Mouse (Mus musculus) liver, embryonic 11.5 days (tissue): Measurements from ENCODE around the gene Srrm4. TPM values are rescaled to one million over a fixed set of nuclear protein-coding genes. Genes with fewer than 3 reads are reported as not detected.

ENCODE experiments used
- ATAC-seq: fragments of 200-750 bp; cut with Nextera tagmentation; replicated peaks from 2 replicates; pipeline ENCODE4 v1.8.0; 2017; ENCODE audit warnings: moderate number of reproducible peaks, mild to moderate bottlenecking, moderate TSS enrichment, moderate library complexity; ENCODE audit not compliant: low FRiP score
- DNase-seq: peaks from one replicate; pipeline ENCODE4 v3.0.0-alpha.2; 2017; ENCODE audit warnings: low spot score
- H3K27ac ChIP-seq: fragments of 300-500 bp; sonication (generic); 2 replicates; pipeline ENCODE4 v1.5.1; 2014; ENCODE audit warnings: mild to moderate bottlenecking, low read depth, low read length, control low read depth
- H3K27me3 ChIP-seq: fragments of 300-500 bp; sonication (generic); replicated peaks from 2 replicates; pipeline ENCODE4 v1.6.1; 2014; ENCODE audit warnings: low read length, mixed read lengths; ENCODE audit not compliant: control insufficient read depth, insufficient read depth
- H3K36me3 ChIP-seq: fragments of 300-500 bp; sonication (generic); 2 replicates; pipeline ENCODE4 v1.6.1; 2014; ENCODE audit warnings: mild to moderate bottlenecking, low read length, moderate library complexity, mixed read lengths; ENCODE audit not compliant: control insufficient read depth, insufficient read depth
- H3K4me1 ChIP-seq: fragments of 300-500 bp; sonication (generic); replicated peaks from 2 replicates; pipeline ENCODE4 v1.6.1; 2014; ENCODE audit warnings: low read length, mixed read lengths; ENCODE audit not compliant: control insufficient read depth, insufficient read depth
- H3K4me2 ChIP-seq: fragments of 300-500 bp; sonication (generic); 2 replicates; pipeline ENCODE4 v1.6.1; 2014; ENCODE audit warnings: mild to moderate bottlenecking, control low read depth, moderate library complexity
- H3K4me3 ChIP-seq: fragments of 300-500 bp; sonication (generic); 2 replicates; pipeline ENCODE4 v1.5.1; 2014; ENCODE audit warnings: low read depth, low read length, control low read depth
- H3K9ac ChIP-seq: fragments of 300-500 bp; sonication (generic); 2 replicates; pipeline ENCODE4 v1.6.1; 2014; ENCODE audit warnings: low read depth, low read length, control low read depth
- H3K9me3 ChIP-seq: fragments of 300-500 bp; sonication (generic); 2 replicates; pipeline ENCODE4 v1.6.1; 2016; ENCODE audit warnings: low read length, inconsistent platforms, mixed read lengths; ENCODE audit not compliant: control insufficient read depth
- WGBS: fragments of 180-500 bp; shearing (Covaris S2); extraction: QIAGEN DNeasy Blood & Tissue Kit; methylation state at CpG from one replicate; pipeline ENCODE4 v1.1.7; 2014; 5-methylcytosine and 5-hydroxymethylcytosine counted together
- polyA plus RNA-seq: library from polyadenylated mRNA; unstranded; fragments of >200 nt; fragmentation: Nextera tagmentation; extraction: Ambion mirVana; gene quantifications from 2 replicates; pipeline ENCODE4 v1.2.1, GENCODE M21; 2014

Srrm4 gene
- polyA plus RNA-seq, 1 experiment from 2014 or later, result 0.11 TPM

DNA sequence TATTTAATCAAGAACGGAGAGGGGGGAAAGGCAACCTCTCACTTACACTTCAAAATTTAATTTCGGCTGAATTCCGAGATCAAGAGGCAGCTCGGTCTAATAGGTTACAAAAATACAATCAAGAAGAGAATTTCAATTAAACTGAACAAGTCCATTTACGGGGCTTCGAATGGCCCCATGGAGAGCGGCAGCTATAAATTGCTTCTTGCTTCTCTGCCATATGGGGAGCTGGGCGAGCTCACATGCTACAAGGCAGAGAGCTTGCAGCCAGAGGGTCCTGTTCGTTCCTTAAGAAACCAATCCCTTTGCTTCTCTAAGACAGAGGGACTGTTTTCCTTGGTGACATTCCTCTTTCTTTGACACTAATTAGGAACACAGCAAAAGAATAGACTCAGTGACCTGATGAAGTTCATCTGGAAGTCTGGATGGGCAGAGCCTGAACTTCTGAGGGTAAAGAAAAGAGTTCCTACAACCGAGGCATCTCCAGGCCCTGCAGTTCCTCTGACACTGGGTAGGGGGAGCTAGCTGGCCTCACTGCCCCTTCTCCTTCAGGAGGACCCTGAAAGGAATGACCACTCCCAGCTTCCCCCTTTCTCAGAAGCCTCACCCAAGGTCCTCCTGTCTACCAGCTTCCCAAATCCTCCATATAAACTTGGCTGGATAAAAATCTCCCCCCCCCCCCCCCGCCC lies 130.1 kb downstream of the Srrm4 start:
- WGBS, result 67% methylated on average over 11 of the region's 11 CpGs

GRCm38 (mm10) chr5:116459970-116460369 lies 131.6 kb downstream of the Srrm4 start:
- no peak overlapping the region for H3K27ac ChIP-seq
- no peak for ATAC-seq
- no peaks in the 10 kb centered on the region for H3K9me3 ChIP-seq
- no peaks in the 10 kb centered on the region for H3K4me1 ChIP-seq
- no peak overlapping the region for H3K4me2 ChIP-seq
- WGBS, result 72% methylated on average over 2 of the region's 2 CpGs
- H3K9ac ChIP-seq, result no peak overlapping the region
- H3K4me3 ChIP-seq, result no peak overlapping the region
- DNase-seq, result no peak
- H3K36me3 ChIP-seq, result no peaks in the 10 kb centered on the region
- H3K27me3 ChIP-seq, result no peaks in the 10 kb centered on the region

More for the DNA sequence above, 130.1 kb downstream of the Srrm4 start:
- H3K27ac ChIP-seq, result no peak overlapping the region
- no peak for ATAC-seq
- no peaks in the 10 kb centered on the region for H3K36me3 ChIP-seq
- H3K4me1 ChIP-seq, result no peaks in the 10 kb centered on the region
- H3K9ac ChIP-seq, result no peak overlapping the region
- no peaks in the 10 kb centered on the region for H3K27me3 ChIP-seq
- H3K9me3 ChIP-seq, result peaks cover 4% of the 10 kb centered on the region; the same call in 1 of the 2 replicates
- no peak overlapping the region for H3K4me2 ChIP-seq
- no peak for DNase-seq
- H3K4me3 ChIP-seq, result no peak overlapping the region

DNA sequence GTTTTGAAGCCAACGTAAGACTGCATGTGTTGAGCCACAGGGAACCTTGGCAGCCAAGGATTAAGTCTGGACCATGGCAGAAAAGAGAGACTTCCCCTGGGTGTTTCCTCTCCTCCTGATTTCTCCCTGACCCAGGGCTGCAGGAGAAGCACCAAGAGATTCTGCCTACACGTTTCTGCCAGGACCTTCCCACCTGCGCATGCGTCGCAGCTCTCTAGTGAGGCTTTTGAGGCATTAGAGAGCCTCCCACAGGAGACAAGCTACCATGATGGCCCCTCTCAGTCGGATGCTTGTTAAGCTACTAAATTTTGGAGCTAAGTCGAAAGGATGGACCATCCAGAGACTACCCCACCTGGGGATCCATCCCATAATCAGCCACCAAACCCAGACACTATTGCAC lies 133.8 kb downstream of the Srrm4 start:
- H3K4me3 ChIP-seq, result no peak overlapping the region
- H3K27ac ChIP-seq, result no peak overlapping the region
- H3K36me3 ChIP-seq, result no peaks in the 10 kb centered on the region
- 85% methylated on average over 7 of the region's 7 CpGs for WGBS
- no peaks in the 10 kb centered on the region for H3K9me3 ChIP-seq
- H3K4me1 ChIP-seq, result no peaks in the 10 kb centered on the region
- H3K4me2 ChIP-seq, result no peak overlapping the region
- H3K9ac ChIP-seq, result no peak overlapping the region
- ATAC-seq, result no peak
- DNase-seq, result no peak
- H3K27me3 ChIP-seq, result 0 out of 2 replicates have a peak, but pooled peaks cover 6% of the 10 kb centered on the region

GRCm38 (mm10) chr5:116456796-116457515 lies 134.7 kb downstream of the Srrm4 start:
- no peak overlapping the region for H3K27ac ChIP-seq
- no peak overlapping the region for H3K9ac ChIP-seq
- 32% methylated on average over 10 of the region's 10 CpGs for WGBS
- H3K4me2 ChIP-seq, result 0 out of 2 replicates have a peak overlapping the region, but pooled peaks have one; percentile 6
- 0 out of 2 replicates have a peak, but pooled peaks cover 6% of the 10 kb centered on the region for H3K27me3 ChIP-seq
- ATAC-seq (no peak), DNase-seq (no peak)
- no peak overlapping the region for H3K4me3 ChIP-seq
- H3K4me1 ChIP-seq, result no peaks in the 10 kb centered on the region
- H3K9me3 ChIP-seq, result no peaks in the 10 kb centered on the region
- H3K36me3 ChIP-seq, result no peaks in the 10 kb centered on the region

- Histone ChIP-seq H3K36me3 (no peaks in the 10 kb centered on the region), H3K9ac (no peak overlapping the region), H3K9me3 (no peaks in the 10 kb centered on the region), H3K27ac (no peak overlapping the region), H3K27me3 (peaks cover 18% of the 10 kb centered on the region; the same call in 1 of the 2 replicates), H3K4me3 (peak overlapping the region; percentile 27), H3K4me1 (no peaks in the 10 kb centered on the region), H3K4me2 (peak overlapping the region; percentile 62)
- 8% methylated on average over 27 of the region's 27 CpGs for WGBS
- DNase-seq (peak; percentile 49), ATAC-seq (no peak)
Observed at GRCm38 (mm10) chr5:116453401-116453851, 138.2 kb downstream of the Srrm4 start.

GRCm38 (mm10) chr5:116450901-116451300 lies 140.7 kb downstream of the Srrm4 start:
- no peak overlapping the region for H3K4me2 ChIP-seq
- H3K9ac ChIP-seq, result no peak overlapping the region
- H3K36me3 ChIP-seq, result no peaks in the 10 kb centered on the region
- H3K4me3 ChIP-seq, result no peak overlapping the region
- no peak overlapping the region for H3K27ac ChIP-seq
- no peak for ATAC-seq
- peaks cover 21% of the 10 kb centered on the region for H3K27me3 ChIP-seq
- H3K9me3 ChIP-seq, result no peaks in the 10 kb centered on the region
- no peak for DNase-seq
- no peaks in the 10 kb centered on the region for H3K4me1 ChIP-seq
- 75% methylated on average over 8 of the region's 8 CpGs for WGBS

GRCm38 (mm10) chr5:116449522-116450225 lies 141.9 kb downstream of the Srrm4 start:
- H3K4me3 ChIP-seq, result no peak overlapping the region

GRCm38 (mm10) chr5:116448409-116449191 lies 143.0 kb downstream of the Srrm4 start:
- Histone ChIP-seq H3K9me3 (no peaks in the 10 kb centered on the region), H3K36me3 (no peaks in the 10 kb centered on the region), H3K4me2 (peak overlapping the region; percentile 43), H3K27me3 (peaks cover 24% of the 10 kb centered on the region), H3K4me3 (no peak overlapping the region), H3K9ac (no peak overlapping the region), H3K4me1 (no peaks in the 10 kb centered on the region), H3K27ac (no peak overlapping the region)
- no peak for ATAC-seq
- 8% methylated on average over 10 of the region's 11 CpGs for WGBS
- no peak for DNase-seq

More at GRCm38 (mm10) chr5:116449522-116450225, 141.9 kb downstream of the Srrm4 start:
- Histone ChIP-seq H3K4me2 (no peak overlapping the region), H3K27me3 (peaks cover 21% of the 10 kb centered on the region), H3K36me3 (no peaks in the 10 kb centered on the region), H3K27ac (no peak overlapping the region), H3K9ac (no peak overlapping the region), H3K9me3 (no peaks in the 10 kb centered on the region), H3K4me1 (no peaks in the 10 kb centered on the region)
- WGBS, result 32% methylated on average over 8 of the region's 8 CpGs
- ATAC-seq (no peak), DNase-seq (no peak)
